Mouse (Mus musculus) intestine, embryonic 14.5 days (tissue): Measurements from ENCODE around the gene 2010003K11Rik. TPM values are rescaled to one million over a fixed set of nuclear protein-coding genes. Genes with fewer than 3 reads are reported as not detected.
"Not testable (repeated sequence)": the region's sequence is repeated elsewhere in the genome, so short reads cannot be mapped to it uniquely, and the experiment has no call there.

ENCODE experiments used
- ATAC-seq: fragments of 200-750 bp; cut with Nextera tagmentation; replicated peaks from 2 replicates; pipeline ENCODE4 v1.8.0; 2017; ENCODE audit warnings: low read depth, moderate number of reproducible peaks, moderate TSS enrichment, moderate library complexity; ENCODE audit not compliant: low FRiP score, low TSS enrichment
- DNase-seq: peaks from one replicate; pipeline ENCODE4 v3.0.0-alpha.2; 2018; ENCODE audit warnings: low spot score
- H3K27ac ChIP-seq: fragments of 300-500 bp; sonication (generic); 2 replicates; pipeline ENCODE4 v1.5.1; 2014; ENCODE audit warnings: low read depth, mild to moderate bottlenecking, control low read depth
- H3K27me3 ChIP-seq: fragments of 300-500 bp; sonication (generic); replicated peaks from 2 replicates; pipeline ENCODE4 v1.6.1; 2014; ENCODE audit warnings: low read length, control low read depth; ENCODE audit not compliant: control insufficient read depth, insufficient read depth
- H3K36me3 ChIP-seq: fragments of 300-500 bp; sonication (generic); 2 replicates; pipeline ENCODE4 v1.6.1; 2014; ENCODE audit warnings: low read length, control low read depth; ENCODE audit not compliant: control insufficient read depth, insufficient read depth
- H3K4me1 ChIP-seq: fragments of 300-500 bp; sonication (generic); replicated peaks from 2 replicates; pipeline ENCODE4 v1.6.1; 2014; ENCODE audit warnings: low read length, control low read depth, mixed read lengths; ENCODE audit not compliant: control insufficient read depth, insufficient read depth
- H3K4me2 ChIP-seq: fragments of 300-500 bp; sonication (generic); 2 replicates; pipeline ENCODE4 v1.6.1; 2014; ENCODE audit warnings: low read length
- H3K4me3 ChIP-seq: fragments of 300-500 bp; sonication (generic); 2 replicates; pipeline ENCODE4 v1.5.1; 2014; ENCODE audit warnings: low read depth, low read length, control low read depth, mixed read lengths
- H3K9ac ChIP-seq: fragments of 300-500 bp; sonication (generic); 2 replicates; pipeline ENCODE4 v1.6.1; 2014; ENCODE audit warnings: mild to moderate bottlenecking, low read length
- H3K9me3 ChIP-seq: fragments of 300-500 bp; sonication (generic); 2 replicates; pipeline ENCODE4 v1.6.1; 2016; ENCODE audit warnings: low read length, control low read depth; ENCODE audit not compliant: control insufficient read depth
- WGBS: fragments of 180-500 bp; shearing (Covaris S2); extraction: QIAGEN DNeasy Blood & Tissue Kit; methylation state at CpG from one replicate; pipeline ENCODE4 v1.1.7; 2014; 5-methylcytosine and 5-hydroxymethylcytosine counted together
- polyA plus RNA-seq: library from polyadenylated mRNA; unstranded; fragments of >200 nt; fragmentation: Nextera tagmentation; extraction: Ambion mirVana; gene quantifications from 2 replicates; pipeline ENCODE4 v1.2.1, GENCODE M21; 2014

Gene 2010003K11Rik
- polyA plus RNA-seq, 1 experiment from 2014 or later: not detected

DNA sequence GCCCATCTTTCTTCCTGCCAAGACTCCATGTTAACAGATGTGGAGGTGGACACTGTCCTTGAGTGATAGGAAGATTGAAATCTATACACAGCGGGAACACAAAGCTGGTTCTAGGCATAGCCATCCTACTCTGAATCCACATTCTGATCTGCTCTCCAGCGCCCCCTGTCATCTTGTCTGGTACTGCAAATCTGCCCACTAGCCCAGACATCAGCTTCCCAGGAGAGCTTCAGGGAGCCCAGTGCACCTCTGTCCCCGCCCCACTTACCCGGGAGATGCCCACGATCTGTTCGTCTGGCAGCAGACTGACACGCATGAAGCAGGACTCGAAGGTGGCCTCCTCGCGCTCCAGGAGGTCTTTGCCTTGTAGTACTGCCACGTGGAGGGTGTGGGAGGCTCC is 42.2 kb downstream of the 2010003K11Rik start:
- DNase-seq (peak; percentile 85), ATAC-seq (no peak)
- Histone ChIP-seq H3K4me2 (no peak overlapping the region), H3K4me1 (no peaks in the 10 kb centered on the region; the same call in 1 of the 2 replicates), H3K27me3 (no peaks in the 10 kb centered on the region), H3K4me3 (no peak overlapping the region), H3K9me3 (no peaks in the 10 kb centered on the region), H3K9ac (no peak overlapping the region), H3K36me3 (no peaks in the 10 kb centered on the region), H3K27ac (no peak overlapping the region)
- WGBS: 13% methylated on average over 11 of the region's 11 CpGs

GRCm38 (mm10) chr19:4455071-4455800 is 43.1 kb downstream of the 2010003K11Rik start:
- ATAC-seq: no peak
- Histone ChIP-seq H3K9ac (no peak overlapping the region), H3K36me3 (no peaks in the 10 kb centered on the region), H3K27ac (no peak overlapping the region), H3K9me3 (no peaks in the 10 kb centered on the region), H3K4me1 (no peaks in the 10 kb centered on the region; the same call in 1 of the 2 replicates), H3K4me3 (no peak overlapping the region), H3K27me3 (no peaks in the 10 kb centered on the region), H3K4me2 (no peak overlapping the region)
- no peak for DNase-seq
- WGBS: 79% methylated on average over 15 of the region's 15 CpGs

GRCm38 (mm10) chr19:4454040-4454439 is 44.3 kb downstream of the 2010003K11Rik start:
- not testable (repeated sequence) for ATAC-seq, H3K27me3 ChIP-seq
- WGBS: 14% methylated on average over 1 of the region's 1 CpGs

GRCm38 (mm10) chr19:4452525-4452924 is 45.9 kb downstream of the 2010003K11Rik start:
- H3K36me3 ChIP-seq: no peaks in the 10 kb centered on the region
- no peak overlapping the region for H3K27ac ChIP-seq
- no peaks in the 10 kb centered on the region for H3K27me3 ChIP-seq
- H3K4me1 ChIP-seq: no peaks in the 10 kb centered on the region; the same call in 1 of the 2 replicates
- DNase-seq (no peak), ATAC-seq (no peak)
- no peak overlapping the region for H3K9ac ChIP-seq
- 45% methylated on average over 4 of the region's 4 CpGs for WGBS
- no peak overlapping the region for H3K4me2 ChIP-seq
- no peak overlapping the region for H3K4me3 ChIP-seq
- H3K9me3 ChIP-seq: no peaks in the 10 kb centered on the region

More at GRCm38 (mm10) chr19:4454040-4454439, 44.3 kb downstream of the 2010003K11Rik start:
- H3K4me3 ChIP-seq, H3K9me3 ChIP-seq, H3K4me1 ChIP-seq, H3K36me3 ChIP-seq, DNase-seq, H3K27ac ChIP-seq, H3K4me2 ChIP-seq, H3K9ac ChIP-seq: not testable (repeated sequence)

DNA sequence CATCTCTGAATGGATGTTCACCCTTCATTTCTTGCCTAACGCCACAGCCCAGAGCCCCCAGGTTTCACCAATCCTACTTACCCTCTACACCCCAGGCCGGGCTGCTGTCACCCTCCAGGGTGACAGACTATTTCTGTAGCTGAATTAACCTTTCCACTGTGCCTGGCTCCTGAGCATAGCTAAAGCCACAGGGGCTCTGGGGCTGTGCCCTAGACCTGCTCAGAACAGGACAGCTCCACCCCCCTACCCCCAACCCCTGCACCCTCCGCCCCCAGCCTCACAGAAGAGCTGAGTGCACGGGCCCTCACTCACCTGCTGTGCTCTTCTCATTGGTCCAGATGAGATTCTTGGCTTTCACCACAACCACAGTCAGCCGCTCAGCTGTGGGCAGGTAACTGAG is 46.4 kb downstream of the 2010003K11Rik start:
- 39% methylated on average over 5 of the region's 5 CpGs for WGBS

DNA sequence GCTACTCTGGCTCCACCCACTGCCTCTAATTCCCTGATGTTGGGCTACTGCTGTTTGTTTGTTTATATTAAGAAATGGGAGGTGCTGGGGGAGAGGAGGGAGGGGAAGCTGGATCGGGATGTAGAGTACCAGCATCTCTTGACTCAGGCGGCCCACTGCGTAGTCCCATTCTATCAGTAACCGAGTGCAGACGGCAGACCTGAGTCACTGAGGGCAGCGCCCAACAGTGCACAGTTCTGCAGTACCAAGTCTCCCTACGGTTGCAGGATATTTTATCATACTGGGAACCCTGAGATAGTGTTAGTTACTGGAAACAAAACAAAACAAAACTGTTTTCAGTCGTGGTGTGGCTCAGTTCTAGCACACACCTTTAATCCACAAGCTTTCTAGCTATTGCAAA is 47.3 kb downstream of the 2010003K11Rik start:
- Histone ChIP-seq H3K9me3 (no peaks in the 10 kb centered on the region), H3K27ac (no peak overlapping the region), H3K4me3 (no peak overlapping the region), H3K36me3 (no peaks in the 10 kb centered on the region), H3K27me3 (no peaks in the 10 kb centered on the region), H3K4me1 (no peaks in the 10 kb centered on the region), H3K4me2 (no peak overlapping the region), H3K9ac (no peak overlapping the region)
- DNase-seq: no peak
- peak; percentile 32; the same call in 1 of the 2 replicates for ATAC-seq
- WGBS: 60% methylated on average over 8 of the region's 8 CpGs

More for the DNA sequence above, 46.4 kb downstream of the 2010003K11Rik start:
- ATAC-seq (no peak), DNase-seq (no peak)
- Histone ChIP-seq H3K27me3 (no peaks in the 10 kb centered on the region), H3K4me1 (no peaks in the 10 kb centered on the region; the same call in 1 of the 2 replicates), H3K4me3 (no peak overlapping the region), H3K9me3 (no peaks in the 10 kb centered on the region), H3K9ac (no peak overlapping the region), H3K36me3 (no peaks in the 10 kb centered on the region), H3K27ac (no peak overlapping the region), H3K4me2 (no peak overlapping the region)

DNA sequence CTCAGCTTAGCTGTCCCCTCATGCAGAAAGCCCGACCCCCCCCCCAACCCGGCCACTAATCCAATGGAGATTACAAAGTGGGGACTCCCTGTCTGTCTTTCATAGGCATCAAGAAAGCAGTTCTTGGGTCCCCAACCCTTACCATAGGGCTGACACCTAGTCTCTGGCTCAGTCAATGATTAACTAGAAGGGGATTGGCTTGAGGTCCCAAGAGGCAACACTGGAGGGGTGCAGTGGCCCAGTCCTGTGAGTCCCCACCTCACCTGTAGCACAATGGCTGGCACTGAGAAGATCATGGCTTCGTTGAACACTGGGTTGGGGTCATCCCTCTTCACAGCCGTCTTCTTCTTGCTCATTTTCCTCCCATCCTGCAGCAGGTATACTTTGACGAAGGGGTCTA is 47.7 kb downstream of the 2010003K11Rik start:
- Histone ChIP-seq H3K27me3 (no peaks in the 10 kb centered on the region), H3K4me3 (no peak overlapping the region), H3K9ac (no peak overlapping the region), H3K27ac (no peak overlapping the region), H3K4me1 (no peaks in the 10 kb centered on the region), H3K9me3 (no peaks in the 10 kb centered on the region), H3K36me3 (no peaks in the 10 kb centered on the region), H3K4me2 (no peak overlapping the region)
- no peak for DNase-seq
- ATAC-seq: peak; percentile 51; the same call in 1 of the 2 replicates
- WGBS: 55% methylated on average over 5 of the region's 5 CpGs

DNA sequence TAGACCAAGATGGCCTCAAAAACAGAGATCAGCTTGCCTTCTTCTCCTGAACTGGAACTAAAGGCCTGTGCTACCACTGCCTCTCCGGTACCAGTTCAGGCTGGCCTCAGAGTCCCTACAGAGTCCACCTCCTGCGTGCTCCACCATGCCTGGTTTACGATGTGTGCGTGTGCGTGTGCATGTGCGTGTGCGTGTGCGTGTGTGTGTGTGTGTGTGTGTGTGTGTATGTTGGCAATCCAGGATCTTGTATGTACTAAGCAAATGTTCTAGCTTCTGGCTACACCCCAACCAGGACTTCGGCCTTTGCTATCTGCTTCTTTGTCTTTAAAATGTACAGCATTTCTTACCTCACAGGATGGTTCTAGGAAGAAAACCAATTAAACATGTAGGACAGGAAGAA is 49.2 kb downstream of the 2010003K11Rik start:
- Histone ChIP-seq H3K9ac (no peak overlapping the region), H3K4me3 (no peak overlapping the region), H3K9me3 (no peaks in the 10 kb centered on the region), H3K36me3 (no peaks in the 10 kb centered on the region), H3K27me3 (no peaks in the 10 kb centered on the region), H3K4me1 (no peaks in the 10 kb centered on the region), H3K4me2 (no peak overlapping the region), H3K27ac (no peak overlapping the region)
- DNase-seq (no peak), ATAC-seq (no peak)
- 91% methylated on average over 9 of the region's 9 CpGs for WGBS

- no peaks in the 10 kb centered on the region for H3K9me3 ChIP-seq
- H3K27me3 ChIP-seq: no peaks in the 10 kb centered on the region
- 91% methylated on average over 9 of the region's 9 CpGs for WGBS
- H3K4me3 ChIP-seq: no peak overlapping the region
- no peak overlapping the region for H3K27ac ChIP-seq
- no peaks in the 10 kb centered on the region for H3K36me3 ChIP-seq
- H3K4me1 ChIP-seq: no peaks in the 10 kb centered on the region
- H3K9ac ChIP-seq: no peak overlapping the region
- DNase-seq (no peak), ATAC-seq (no peak)
- H3K4me2 ChIP-seq: no peak overlapping the region
Observed at GRCm38 (mm10) chr19:4447445-4447844, 50.9 kb downstream of the 2010003K11Rik start.
